Mouse (Mus musculus): ENCODE data around the gene Xirp2.
A peak's percentile ranks its signal among the peaks of the same experiment; 100 is the strongest.

Gene Xirp2

DNA sequence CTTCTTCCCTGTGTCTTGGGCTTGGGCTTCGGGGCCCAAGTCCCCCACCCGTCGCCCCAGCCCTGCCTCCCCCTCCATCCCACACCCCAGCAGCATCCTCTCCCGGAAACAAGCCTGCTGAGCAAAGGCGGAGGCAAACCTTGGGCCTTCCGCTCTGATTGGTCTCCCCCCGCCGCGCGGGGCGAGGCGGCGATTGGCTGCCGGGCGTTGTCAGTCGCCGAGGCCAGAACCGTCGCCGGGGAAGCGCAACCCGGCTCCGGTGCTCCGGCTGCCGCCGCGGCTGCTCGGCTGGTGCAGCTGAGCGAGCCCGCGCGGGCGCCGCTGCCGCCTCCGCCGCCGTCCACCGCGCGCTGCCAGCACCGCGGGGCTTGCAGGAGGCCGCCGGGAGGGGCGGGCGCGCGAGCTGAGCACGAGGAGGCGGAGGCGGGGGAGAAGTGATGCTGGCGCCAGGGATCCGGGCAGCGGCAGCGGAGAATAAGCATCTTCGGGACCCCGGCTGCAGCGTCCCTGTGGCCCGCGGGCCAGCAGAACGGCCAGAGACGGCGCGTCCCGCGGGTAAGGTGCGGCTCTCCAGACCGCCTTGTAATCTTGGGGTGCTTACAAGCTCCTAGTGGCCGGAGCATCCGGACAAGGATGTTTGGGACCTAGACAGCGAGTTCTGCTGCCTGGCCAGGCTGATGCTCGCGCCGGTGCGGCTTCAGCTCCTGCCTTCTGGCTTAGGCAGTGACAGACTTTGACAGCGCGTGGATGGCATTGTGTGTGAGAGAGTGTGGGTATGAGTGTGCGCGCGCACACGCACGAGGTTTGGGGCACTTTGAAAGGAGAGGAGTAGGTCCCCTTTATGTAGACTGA, 119.9 kb downstream of the Xirp2 start, which contains the start of gene B3galt1:
Gene B3galt1 (plus strand): TSS at position 392 of the 852 bp plus-strand sequence.
- DNase-seq = peak; percentile 95

DNA sequence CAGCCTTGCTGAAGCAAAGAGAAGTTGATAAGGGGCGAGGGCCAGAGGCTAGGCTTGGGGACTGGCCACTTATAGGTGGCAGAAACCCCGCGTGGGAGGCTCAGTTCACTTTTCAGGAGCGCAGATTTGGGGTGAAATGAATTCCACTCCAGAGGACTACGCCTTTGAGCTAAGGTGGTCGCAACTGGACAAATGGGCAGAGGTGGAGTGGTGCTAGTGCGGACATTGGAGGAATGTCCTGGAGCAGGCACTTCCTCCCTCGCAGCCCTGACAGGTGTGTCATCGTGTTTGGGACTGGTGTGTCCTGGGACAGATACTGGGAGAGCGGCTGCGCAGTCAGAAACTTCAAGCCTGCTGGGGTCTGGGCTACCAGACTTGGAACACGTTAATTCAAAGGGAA, 120.8 kb downstream of the Xirp2 start:
- no peak for DNase-seq

DNA sequence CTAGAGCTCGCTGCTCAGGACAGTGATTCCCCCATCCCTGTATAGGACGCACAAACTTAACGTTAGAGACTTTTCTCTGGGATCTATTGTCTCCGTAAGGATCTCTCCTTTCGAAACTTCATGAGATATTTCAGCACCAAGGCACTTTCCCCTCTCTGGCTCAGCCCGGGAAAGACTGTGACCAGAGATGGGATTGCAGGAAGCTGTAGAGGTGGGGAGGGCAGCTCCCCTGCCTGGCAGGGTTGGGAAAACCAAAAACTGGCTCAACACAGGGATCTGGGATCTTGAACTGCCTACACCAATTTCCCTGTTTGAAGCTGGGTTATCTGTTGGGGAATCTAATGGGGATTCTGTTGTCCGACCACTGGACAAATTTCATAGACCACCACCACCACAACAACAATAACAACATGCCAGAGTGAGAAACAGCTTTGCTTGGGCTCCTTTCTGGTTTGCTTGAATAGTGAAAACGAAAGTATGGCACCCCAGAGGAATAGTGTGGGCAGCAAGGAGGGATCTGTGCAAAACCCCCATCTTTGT, 121.4 kb downstream of the Xirp2 start:
- no peak for DNase-seq

Data from right cerebral cortex, adult 18-20 months (tissue).